Mouse (Mus musculus) heart, embryonic 12.5 days (tissue): ENCODE results near the gene Syt17. TPM values are rescaled to one million over a fixed set of nuclear protein-coding genes. Genes with fewer than 3 reads are reported as not detected.

Experiments
- ATAC-seq: fragments of 200-750 bp; cut with Nextera tagmentation; 2 replicates; pipeline ENCODE4 v1.8.0; 2017; ENCODE audit warnings: moderate TSS enrichment, moderate library complexity; ENCODE audit not compliant: insufficient number of reproducible peaks, low FRiP score
- H3K27ac ChIP-seq: fragments of 300-500 bp; sonication (generic); 2 replicates; pipeline ENCODE4 v1.5.1; 2016; ENCODE audit warnings: mild to moderate bottlenecking, moderate library complexity; ENCODE audit not compliant: poor library complexity, severe bottlenecking
- H3K27me3 ChIP-seq: fragments of 300-500 bp; sonication (generic); replicated peaks from 2 replicates; pipeline ENCODE4 v1.6.1; 2016; ENCODE audit warnings: mild to moderate bottlenecking, moderate library complexity
- H3K36me3 ChIP-seq: fragments of 300-500 bp; sonication (generic); 2 replicates; pipeline ENCODE4 v1.6.1; 2016; ENCODE audit warnings: mild to moderate bottlenecking, moderate library complexity
- H3K4me1 ChIP-seq: fragments of 300-500 bp; sonication (generic); replicated peaks from 2 replicates; pipeline ENCODE4 v1.6.1; 2016; ENCODE audit warnings: mild to moderate bottlenecking
- H3K4me2 ChIP-seq: fragments of 300-500 bp; sonication (generic); 2 replicates; pipeline ENCODE4 v1.6.1; 2016; ENCODE audit warnings: mild to moderate bottlenecking, moderate library complexity
- H3K4me3 ChIP-seq: fragments of 300-500 bp; sonication (generic); 2 replicates; pipeline ENCODE4 v1.5.1; 2016; ENCODE audit warnings: mild to moderate bottlenecking
- H3K9ac ChIP-seq: fragments of 300-500 bp; sonication (generic); 2 replicates; pipeline ENCODE4 v1.6.1; 2016; ENCODE audit warnings: mild to moderate bottlenecking, moderate library complexity
- H3K9me3 ChIP-seq: fragments of 300-500 bp; sonication (generic); replicated peaks from 2 replicates; pipeline ENCODE4 v1.6.1; 2016; ENCODE audit warnings: mild to moderate bottlenecking, moderate library complexity
- WGBS: fragments of 180-500 bp; shearing (Covaris S2); methylation state at CpG from one replicate; pipeline ENCODE4 v1.1.7; 2016; 5-methylcytosine and 5-hydroxymethylcytosine counted together
- polyA plus RNA-seq: library from polyadenylated mRNA; unstranded; fragments of >200 nt; fragmentation: Nextera tagmentation; extraction: Ambion mirVana; gene quantifications from 2 replicates; pipeline ENCODE4 v1.2.1, GENCODE M21; 2016

The Syt17 gene
- polyA plus RNA-seq: 1.2 and 1.4 TPM in 2 replicates

GRCm38 (mm10) chr7:118448134-118448967 lies at the start of gene Syt17:
Syt17 (minus strand) TSS chr7:118448222.
- peak within 1 kb of the TSS; percentile 91 for H3K4me2 ChIP-seq
- H3K27me3 ChIP-seq: peaks cover 65% of the 10 kb centered on the region
- H3K4me1 ChIP-seq: peaks cover 15% of the 10 kb centered on the region
- no peaks in the 10 kb centered on the region for H3K9me3 ChIP-seq
- peak; percentile 46 for ATAC-seq
- under 1% methylated on average over 58 of the region's 58 CpGs for WGBS
- no peaks in the 10 kb centered on the region for H3K36me3 ChIP-seq
- no peak within 1 kb of the TSS for H3K27ac ChIP-seq
- H3K9ac ChIP-seq: peak within 1 kb of the TSS; percentile 61
- H3K4me3 ChIP-seq: peak within 1 kb of the TSS; percentile 60

- peaks cover 14% of the 10 kb centered on the region for H3K4me1 ChIP-seq
- H3K9ac ChIP-seq: no peak overlapping the region
- 68% methylated on average over 4 of the region's 4 CpGs for WGBS
- H3K27ac ChIP-seq: no peak overlapping the region
- no peak overlapping the region for H3K4me2 ChIP-seq
- H3K9me3 ChIP-seq: peaks cover 14% of the 10 kb centered on the region; the same call in 1 of the 2 replicates
- no peak for ATAC-seq
- H3K36me3 ChIP-seq: no peaks in the 10 kb centered on the region
- H3K4me3 ChIP-seq: no peak overlapping the region
- peaks cover 6% of the 10 kb centered on the region for H3K27me3 ChIP-seq
Measured at GRCm38 (mm10) chr7:118494892-118495579, 47.0 kb upstream of the Syt17 start.

GRCm38 (mm10) chr7:118493892-118494291 lies 45.9 kb upstream of the Syt17 start:
- H3K9me3 ChIP-seq: peaks cover 14% of the 10 kb centered on the region; the same call in 1 of the 2 replicates
- no peak overlapping the region for H3K27ac ChIP-seq
- no peak overlapping the region for H3K4me3 ChIP-seq
- ATAC-seq: no peak
- peaks cover 13% of the 10 kb centered on the region for H3K27me3 ChIP-seq
- 63% methylated on average over 9 of the region's 9 CpGs for WGBS
- H3K4me1 ChIP-seq: peaks cover 25% of the 10 kb centered on the region
- H3K9ac ChIP-seq: no peak overlapping the region
- peaks cover 6% of the 10 kb centered on the region; the same call in 1 of the 2 replicates for H3K36me3 ChIP-seq
- H3K4me2 ChIP-seq: no peak overlapping the region

GRCm38 (mm10) chr7:118491431-118492147 lies 43.6 kb upstream of the Syt17 start, which contains the start of gene Itpripl2:
Itpripl2 (minus strand) TSS chr7:118491975.
- H3K4me3 ChIP-seq: peak within 1 kb of the TSS; percentile 70
- no peaks in the 10 kb centered on the region for H3K9me3 ChIP-seq
- H3K4me2 ChIP-seq: peak within 1 kb of the TSS; percentile 72
- H3K27me3 ChIP-seq: peaks cover 13% of the 10 kb centered on the region
- H3K36me3 ChIP-seq: peaks cover 6% of the 10 kb centered on the region; the same call in 1 of the 2 replicates
- peaks cover 37% of the 10 kb centered on the region for H3K4me1 ChIP-seq
- H3K9ac ChIP-seq: peak within 1 kb of the TSS; percentile 86
- peak; percentile 76 for ATAC-seq
- peak within 1 kb of the TSS; percentile 67 for H3K27ac ChIP-seq
- WGBS: under 1% methylated on average over 54 of the region's 55 CpGs

GRCm38 (mm10) chr7:118490666-118491430 lies 42.8 kb upstream of the Syt17 start:
- peaks cover 38% of the 10 kb centered on the region for H3K4me1 ChIP-seq
- H3K9ac ChIP-seq: peak overlapping the region; percentile 86
- H3K36me3 ChIP-seq: peaks cover 7% of the 10 kb centered on the region; the same call in 1 of the 2 replicates
- H3K27me3 ChIP-seq: peaks cover 13% of the 10 kb centered on the region
- ATAC-seq: peak; percentile 62
- H3K9me3 ChIP-seq: no peaks in the 10 kb centered on the region
- WGBS: 5% methylated on average over 67 of the region's 67 CpGs
- peak overlapping the region; percentile 70 for H3K4me3 ChIP-seq
- H3K4me2 ChIP-seq: peak overlapping the region; percentile 72
- peak overlapping the region; percentile 67 for H3K27ac ChIP-seq

- no peak for ATAC-seq
- peaks cover 10% of the 10 kb centered on the region; the same call in 1 of the 2 replicates for H3K36me3 ChIP-seq
- H3K4me2 ChIP-seq: peak overlapping the region; percentile 72
- H3K4me3 ChIP-seq: peak overlapping the region; percentile 70
- H3K27me3 ChIP-seq: peaks cover 13% of the 10 kb centered on the region
- 27% methylated on average over 57 of the region's 57 CpGs for WGBS
- H3K9me3 ChIP-seq: no peaks in the 10 kb centered on the region
- H3K27ac ChIP-seq: no peak overlapping the region
- H3K9ac ChIP-seq: peak overlapping the region; percentile 86; the same call in 1 of the 2 replicates
- peaks cover 41% of the 10 kb centered on the region for H3K4me1 ChIP-seq
Measured at GRCm38 (mm10) chr7:118489706-118490665, 42.0 kb upstream of the Syt17 start.

- Histone ChIP-seq H3K36me3 (peaks cover 15% of the 10 kb centered on the region; the same call in 1 of the 2 replicates), H3K27me3 (peaks cover 13% of the 10 kb centered on the region), H3K4me3 (0 out of 2 replicates have a peak overlapping the region, but pooled peaks have one; percentile 10), H3K27ac (0 out of 2 replicates have a peak overlapping the region, but pooled peaks have one; percentile 3), H3K4me1 (peaks cover 41% of the 10 kb centered on the region), H3K9ac (peak overlapping the region; percentile 42), H3K9me3 (no peaks in the 10 kb centered on the region), H3K4me2 (peak overlapping the region; percentile 72)
- 28% methylated on average over 8 of the region's 8 CpGs for WGBS
- no peak for ATAC-seq
Measured at GRCm38 (mm10) chr7:118488060-118488664, 40.1 kb upstream of the Syt17 start.

GRCm38 (mm10) chr7:118486917-118487316 lies 38.9 kb upstream of the Syt17 start:
- ATAC-seq: no peak
- WGBS: 47% methylated on average over 5 of the region's 5 CpGs
- H3K9me3 ChIP-seq: no peaks in the 10 kb centered on the region

GRCm38 (mm10) chr7:118483996-118484395 lies 36.0 kb upstream of the Syt17 start:
- Histone ChIP-seq H3K4me3 (no peak overlapping the region), H3K27ac (no peak overlapping the region), H3K4me2 (no peak overlapping the region), H3K4me1 (peaks cover 29% of the 10 kb centered on the region), H3K36me3 (peaks cover 9% of the 10 kb centered on the region; the same call in 1 of the 2 replicates), H3K9me3 (no peaks in the 10 kb centered on the region), H3K27me3 (no peaks in the 10 kb centered on the region), H3K9ac (no peak overlapping the region)
- WGBS: 52% methylated on average over 1 of the region's 1 CpGs
- no peak for ATAC-seq

More at GRCm38 (mm10) chr7:118486917-118487316, 38.9 kb upstream of the Syt17 start:
- no peak overlapping the region for H3K9ac ChIP-seq
- peaks cover 15% of the 10 kb centered on the region; the same call in 1 of the 2 replicates for H3K36me3 ChIP-seq
- H3K4me3 ChIP-seq: no peak overlapping the region
- peaks cover 13% of the 10 kb centered on the region for H3K27me3 ChIP-seq
- peaks cover 38% of the 10 kb centered on the region for H3K4me1 ChIP-seq
- H3K4me2 ChIP-seq: no peak overlapping the region
- no peak overlapping the region for H3K27ac ChIP-seq
